Mouse (Mus musculus) effector memory CD4-positive, alpha-beta T cell, adult 5 months (primary cell): ENCODE measurements around the gene Fut2. TPM values are rescaled to one million over a fixed set of nuclear protein-coding genes. Genes with fewer than 3 reads are reported as not detected.

Source experiments
- polyA plus RNA-seq: library from polyadenylated mRNA; unstranded; fragments of 100-300 nt; shearing (Covaris generic); gene quantifications from one replicate; pipeline ENCODE4 v1.2.1, GENCODE M21; 2017

Gene Fut2
- not detected for polyA plus RNA-seq

GRCm38 (mm10) chr7:45666161-45666560 lies at the start of gene Fut2:
Fut2 (minus strand) TSS chr7:45666394.

GRCm38 (mm10) chr7:45715090-45715708 lies 49.0 kb upstream of the Fut2 start, which contains the start of gene Rpl18:
Rpl18 (plus strand) TSS chr7:45715457.

GRCm38 (mm10) chr7:45704730-45705442 lies 38.7 kb upstream of the Fut2 start, which contains the start of gene Dbp:
Dbp (plus strand) TSS chr7:45705088.

GRCm38 (mm10) chr7:45699523-45700141 lies 33.4 kb upstream of the Fut2 start, which contains the start of gene Car11:
Car11 (plus strand) TSS chr7:45699843.

GRCm38 (mm10) chr7:45693921-45694591 lies 27.9 kb upstream of the Fut2 start, which contains the start of gene Sec1:
Sec1 (minus strand) TSS chr7:45694402.

GRCm38 (mm10) chr7:45683396-45684050 lies 17.3 kb upstream of the Fut2 start, which contains the start of gene Ntn5:
Ntn5 (plus strand) TSS chr7:45684022.

GRCm38 (mm10) chr7:45639561-45640027 lies 26.6 kb downstream of the Fut2 start, which contains the start of gene Mamstr:
Mamstr (plus strand) TSS chr7:45639977.

GRCm38 (mm10) chr7:45627261-45627660 lies 38.9 kb downstream of the Fut2 start, which contains the start of gene Rasip1:
Rasip1 (plus strand) TSS chr7:45627488.

GRCm38 (mm10) chr7:45621443-45621842 lies 44.8 kb downstream of the Fut2 start, which contains the start of gene Izumo1:
Izumo1 (plus strand) TSS chr7:45621811.

GRCm38 (mm10) chr7:45617042-45617695 lies 49.0 kb downstream of the Fut2 start, which contains the start of gene Fut1:
Fut1 (plus strand) TSS chr7:45617289.

Other genes with a start within 250 kb of the Fut2 start
- not detected for gene Lhb, start 245.6 kb downstream of the Fut2 start, polyA plus RNA-seq
- 5.5 TPM for gene Gys1, start 231.6 kb downstream of the Fut2 start, polyA plus RNA-seq
- 32.9 TPM for gene Ruvbl2, start 228.3 kb downstream of the Fut2 start, polyA plus RNA-seq
- 2,431 TPM for gene Ftl1, start 206.5 kb downstream of the Fut2 start, polyA plus RNA-seq
- gene Bax, start 199.5 kb downstream of the Fut2 start, polyA plus RNA-seq: 199 TPM
- 2.3 TPM for gene Tulp2, start 184.5 kb downstream of the Fut2 start, polyA plus RNA-seq
- not detected for gene Gm45808, start 179.6 kb downstream of the Fut2 start, polyA plus RNA-seq
- 0.60 TPM for gene Dhdh, start 177.6 kb downstream of the Fut2 start, polyA plus RNA-seq
- gene Nucb1, start 156.0 kb downstream of the Fut2 start, polyA plus RNA-seq: 208 TPM
- 868 TPM for gene Ppp1r15a, start 140.1 kb downstream of the Fut2 start, polyA plus RNA-seq
- gene Plekha4, start 140.1 kb downstream of the Fut2 start, polyA plus RNA-seq: 0.39 TPM
- 0.64 TPM for gene Hsd17b14, start 111.5 kb downstream of the Fut2 start, polyA plus RNA-seq
- gene Bcat2, start 96.2 kb downstream of the Fut2 start, polyA plus RNA-seq: 38.4 TPM
- not detected for gene Fgf21, start 50.9 kb downstream of the Fut2 start, polyA plus RNA-seq
- 0.21 TPM for gene Fut1, start 49.1 kb downstream of the Fut2 start, polyA plus RNA-seq
- not detected for gene Izumo1, start 44.6 kb downstream of the Fut2 start, polyA plus RNA-seq
- gene Rasip1, start 38.9 kb downstream of the Fut2 start, polyA plus RNA-seq: not detected
- gene Mamstr, start 26.4 kb downstream of the Fut2 start, polyA plus RNA-seq: not detected
- not detected for gene Ntn5, start 17.6 kb upstream of the Fut2 start, polyA plus RNA-seq
- not detected for gene Sec1, start 28.0 kb upstream of the Fut2 start, polyA plus RNA-seq
- gene Car11, start 33.4 kb upstream of the Fut2 start, polyA plus RNA-seq: 1.7 TPM
- gene Dbp, start 38.7 kb upstream of the Fut2 start, polyA plus RNA-seq: 13.8 TPM
- gene Rpl18, start 49.1 kb upstream of the Fut2 start, polyA plus RNA-seq: 1,532 TPM
- gene Sphk2, start 51.6 kb upstream of the Fut2 start, polyA plus RNA-seq: 23.7 TPM
- not detected for gene Fam83e, start 54.8 kb upstream of the Fut2 start, polyA plus RNA-seq
- gene Spaca4, start 59.4 kb upstream of the Fut2 start, polyA plus RNA-seq: not detected
- gene Lmtk3, start 117.3 kb upstream of the Fut2 start, polyA plus RNA-seq: 0.21 TPM
- 11.7 TPM for gene Sult2b1, start 118.3 kb upstream of the Fut2 start, polyA plus RNA-seq
- gene Cyth2, start 148.2 kb upstream of the Fut2 start, polyA plus RNA-seq: 142 TPM
- not detected for gene Kcnj14, start 158.4 kb upstream of the Fut2 start, polyA plus RNA-seq
- 34.5 TPM for gene Grwd1, start 164.6 kb upstream of the Fut2 start, polyA plus RNA-seq
- 51.6 TPM for gene Kdelr1, start 206.4 kb upstream of the Fut2 start, polyA plus RNA-seq
- 0.47 TPM for gene Grin2d, start 212.0 kb upstream of the Fut2 start, polyA plus RNA-seq
- not detected for gene Syngr4, start 230.3 kb upstream of the Fut2 start, polyA plus RNA-seq
- 5.3 TPM for gene Tmem143, start 230.5 kb upstream of the Fut2 start, polyA plus RNA-seq